Mouse (Mus musculus): ENCODE results near the gene Ceacam9. TPM values are rescaled to one million over a fixed set of nuclear protein-coding genes. Genes with fewer than 3 reads are reported as not detected.

Gene Ceacam9
- polyA plus RNA-seq, 1 experiment from 2014 or later: not detected

GRCm38 (mm10) chr7:16730791-16731190 is 9.1 kb downstream of the Ceacam9 start:
- Histone ChIP-seq H3K4me2 (replicated peaks; ENCODE audit: low read depth, low read length) (no peak overlapping the region), H3K9ac (replicated peaks; ENCODE audit: low read depth, low read length) (no peak overlapping the region), H3K4me1 (ENCODE audit: control insufficient read depth, insufficient read depth, low read length) (peaks cover 8% of the 10 kb centered on the region; the same call in 1 of the 2 replicates), H3K27me3 (ENCODE audit: control insufficient read depth, insufficient read depth, low read length) (no peaks in the 10 kb centered on the region), H3K4me3 (ENCODE audit: low read depth, low read length) (no peak overlapping the region), H3K27ac (ENCODE audit: low read length) (no peak overlapping the region), H3K36me3 (ENCODE audit: control insufficient read depth, insufficient read depth, low read length) (no peaks in the 10 kb centered on the region), H3K9me3 (ENCODE audit: control insufficient read depth, low read depth, low read length) (no peaks in the 10 kb centered on the region)
- no peak for ATAC-seq (ENCODE audit: insufficient number of reproducible peaks, insufficient read depth, low FRiP score, low read depth)
- 92% methylated on average over 5 of the region's 6 CpGs for WGBS

- 53% methylated on average over 7 of the region's 7 CpGs for WGBS
- no peak overlapping the region for H3K27ac ChIP-seq (ENCODE audit: low read length)
Observed at GRCm38 (mm10) chr7:16731893-16732422, 10.2 kb downstream of the Ceacam9 start.

GRCm38 (mm10) chr7:16737606-16738072 is 15.9 kb downstream of the Ceacam9 start:
- Histone ChIP-seq H3K9ac (replicated peaks; ENCODE audit: low read depth, low read length) (no peak overlapping the region), H3K27ac (ENCODE audit: low read length) (no peak overlapping the region), H3K9me3 (ENCODE audit: control insufficient read depth, low read depth, low read length) (no peaks in the 10 kb centered on the region), H3K4me3 (ENCODE audit: low read depth, low read length) (peak overlapping the region; percentile 77), H3K36me3 (ENCODE audit: control insufficient read depth, insufficient read depth, low read length) (no peaks in the 10 kb centered on the region), H3K4me2 (replicated peaks; ENCODE audit: low read depth, low read length) (peak overlapping the region; percentile 31), H3K4me1 (ENCODE audit: control insufficient read depth, insufficient read depth, low read length) (peaks cover 10% of the 10 kb centered on the region; the same call in 1 of the 2 replicates), H3K27me3 (ENCODE audit: control insufficient read depth, insufficient read depth, low read length) (no peaks in the 10 kb centered on the region)
- 41% methylated on average over 10 of the region's 10 CpGs for WGBS
- ATAC-seq (ENCODE audit: insufficient number of reproducible peaks, insufficient read depth, low FRiP score, low read depth): no peak

More at GRCm38 (mm10) chr7:16731893-16732422, 10.2 kb downstream of the Ceacam9 start:
- no peak overlapping the region for H3K9ac ChIP-seq (replicated peaks; ENCODE audit: low read depth, low read length)
- no peaks in the 10 kb centered on the region for H3K36me3 ChIP-seq (ENCODE audit: control insufficient read depth, insufficient read depth, low read length)
- no peak overlapping the region for H3K4me2 ChIP-seq (replicated peaks; ENCODE audit: low read depth, low read length)
- H3K4me3 ChIP-seq (ENCODE audit: low read depth, low read length): no peak overlapping the region
- peaks cover 8% of the 10 kb centered on the region; the same call in 1 of the 2 replicates for H3K4me1 ChIP-seq (ENCODE audit: control insufficient read depth, insufficient read depth, low read length)
- ATAC-seq (ENCODE audit: insufficient number of reproducible peaks, insufficient read depth, low FRiP score, low read depth): no peak
- H3K27me3 ChIP-seq (ENCODE audit: control insufficient read depth, insufficient read depth, low read length): no peaks in the 10 kb centered on the region
- H3K9me3 ChIP-seq (ENCODE audit: control insufficient read depth, low read depth, low read length): no peaks in the 10 kb centered on the region

DNA sequence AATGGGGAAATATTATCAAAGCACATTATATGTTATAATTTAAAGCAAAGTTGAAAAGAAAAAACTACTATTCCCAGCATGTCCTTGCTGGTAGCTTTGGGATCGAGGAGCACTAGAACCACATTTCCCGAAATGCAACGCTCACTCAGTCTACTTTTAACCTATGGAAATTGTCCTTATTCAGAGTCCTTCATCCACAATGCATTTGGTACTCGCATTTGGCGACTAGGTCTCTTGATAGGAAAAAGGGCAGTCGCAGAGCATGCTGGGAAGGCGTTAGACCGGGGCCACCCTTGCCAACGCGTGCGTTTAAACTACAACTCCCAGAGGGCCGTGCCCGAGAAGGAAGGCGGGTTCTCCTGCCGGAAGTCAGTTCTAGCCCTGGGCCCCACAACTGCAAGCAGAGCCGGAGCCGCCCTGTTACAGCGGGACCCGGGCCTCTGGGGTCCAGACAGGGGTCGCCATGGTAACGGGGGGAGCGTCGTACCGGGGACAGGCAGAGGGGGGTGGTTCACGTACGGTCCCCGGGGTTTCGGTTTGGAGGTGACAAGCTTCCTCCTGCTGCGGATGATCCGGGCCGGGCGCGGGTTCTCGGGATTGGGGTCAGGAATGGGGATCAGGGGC is 16.5 kb downstream of the Ceacam9 start, which contains the start of gene Ap2s1:
Gene Ap2s1, plus strand, starts transcription at position 338 of the 624 bp plus-strand sequence.
- WGBS: under 1% methylated on average over 34 of the region's 34 CpGs
- peak within 1 kb of the TSS; percentile 84 for H3K9ac ChIP-seq (replicated peaks; ENCODE audit: low read depth, low read length)
- no peaks in the 10 kb centered on the region for H3K27me3 ChIP-seq (ENCODE audit: control insufficient read depth, insufficient read depth, low read length)
- peak; percentile 97 for ATAC-seq (ENCODE audit: insufficient number of reproducible peaks, insufficient read depth, low FRiP score, low read depth)
- no peaks in the 10 kb centered on the region for H3K9me3 ChIP-seq (ENCODE audit: control insufficient read depth, low read depth, low read length)
- peaks cover 10% of the 10 kb centered on the region; the same call in 1 of the 2 replicates for H3K4me1 ChIP-seq (ENCODE audit: control insufficient read depth, insufficient read depth, low read length)
- H3K36me3 ChIP-seq (ENCODE audit: control insufficient read depth, insufficient read depth, low read length): peaks cover 3% of the 10 kb centered on the region; the same call in 1 of the 2 replicates
- H3K4me2 ChIP-seq (replicated peaks; ENCODE audit: low read depth, low read length): peak within 1 kb of the TSS; percentile 90
- H3K27ac ChIP-seq (ENCODE audit: low read length): peak within 1 kb of the TSS; percentile 67
- peak within 1 kb of the TSS; percentile 77 for H3K4me3 ChIP-seq (ENCODE audit: low read depth, low read length)

DNA sequence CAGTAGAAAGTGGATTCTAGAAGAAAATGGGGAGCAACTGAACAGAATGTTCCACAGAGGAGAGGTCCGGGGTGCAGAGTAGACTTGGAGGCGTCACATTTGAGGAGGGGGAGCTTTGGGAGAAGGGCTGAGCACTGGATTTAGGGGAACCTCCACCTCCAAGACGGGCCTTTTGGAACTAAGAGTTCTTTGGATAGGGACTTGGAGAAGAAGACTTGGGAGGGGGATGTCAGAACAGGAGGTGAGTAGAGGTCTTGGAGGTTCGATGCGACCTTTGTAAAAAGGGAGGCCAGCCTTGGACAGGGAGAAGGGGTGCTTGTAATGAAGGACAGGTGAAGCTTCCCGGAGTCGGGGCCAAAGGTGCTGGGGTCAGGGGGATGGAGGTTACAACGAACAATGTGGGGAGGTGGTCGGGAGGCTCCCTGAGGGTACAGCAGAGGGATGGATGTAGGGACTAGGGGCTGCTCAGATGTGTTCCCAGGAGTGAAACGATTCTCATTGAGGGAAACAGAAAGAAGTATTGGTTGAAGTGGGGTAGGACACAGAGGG is 17.4 kb downstream of the Ceacam9 start:
- Histone ChIP-seq H3K27me3 (ENCODE audit: control insufficient read depth, insufficient read depth, low read length) (no peaks in the 10 kb centered on the region), H3K4me3 (ENCODE audit: low read depth, low read length) (peak overlapping the region; percentile 77), H3K9me3 (ENCODE audit: control insufficient read depth, low read depth, low read length) (no peaks in the 10 kb centered on the region), H3K27ac (ENCODE audit: low read length) (peak overlapping the region; percentile 67; the same call in 1 of the 2 replicates), H3K36me3 (ENCODE audit: control insufficient read depth, insufficient read depth, low read length) (peaks cover 7% of the 10 kb centered on the region), H3K4me2 (replicated peaks; ENCODE audit: low read depth, low read length) (peak overlapping the region; percentile 90), H3K9ac (replicated peaks; ENCODE audit: low read depth, low read length) (peak overlapping the region; percentile 84), H3K4me1 (ENCODE audit: control insufficient read depth, insufficient read depth, low read length) (peaks cover 10% of the 10 kb centered on the region; the same call in 1 of the 2 replicates)
- WGBS: 57% methylated on average over 10 of the region's 10 CpGs
- ATAC-seq (ENCODE audit: insufficient number of reproducible peaks, insufficient read depth, low FRiP score, low read depth): no peak

- Histone ChIP-seq H3K4me1 (ENCODE audit: control insufficient read depth, insufficient read depth, low read length) (no peaks in the 10 kb centered on the region), H3K4me3 (ENCODE audit: low read depth, low read length) (no peak overlapping the region), H3K9ac (replicated peaks; ENCODE audit: low read depth, low read length) (no peak overlapping the region), H3K27ac (ENCODE audit: low read length) (no peak overlapping the region), H3K36me3 (ENCODE audit: control insufficient read depth, insufficient read depth, low read length) (peaks cover 34% of the 10 kb centered on the region), H3K4me2 (replicated peaks; ENCODE audit: low read depth, low read length) (no peak overlapping the region), H3K9me3 (ENCODE audit: control insufficient read depth, low read depth, low read length) (no peaks in the 10 kb centered on the region), H3K27me3 (ENCODE audit: control insufficient read depth, insufficient read depth, low read length) (no peaks in the 10 kb centered on the region)
- 80% methylated on average over 4 of the region's 4 CpGs for WGBS
- no peak for ATAC-seq (ENCODE audit: insufficient number of reproducible peaks, insufficient read depth, low FRiP score, low read depth)
Observed at GRCm38 (mm10) chr7:16745373-16745772, 23.6 kb downstream of the Ceacam9 start.

- 0 out of 2 replicates have a peak, but pooled peaks have one; percentile 47 for ATAC-seq (ENCODE audit: insufficient number of reproducible peaks, insufficient read depth, low FRiP score, low read depth)
Observed at GRCm38 (mm10) chr7:16746093-16746492, 24.4 kb downstream of the Ceacam9 start.

DNA sequence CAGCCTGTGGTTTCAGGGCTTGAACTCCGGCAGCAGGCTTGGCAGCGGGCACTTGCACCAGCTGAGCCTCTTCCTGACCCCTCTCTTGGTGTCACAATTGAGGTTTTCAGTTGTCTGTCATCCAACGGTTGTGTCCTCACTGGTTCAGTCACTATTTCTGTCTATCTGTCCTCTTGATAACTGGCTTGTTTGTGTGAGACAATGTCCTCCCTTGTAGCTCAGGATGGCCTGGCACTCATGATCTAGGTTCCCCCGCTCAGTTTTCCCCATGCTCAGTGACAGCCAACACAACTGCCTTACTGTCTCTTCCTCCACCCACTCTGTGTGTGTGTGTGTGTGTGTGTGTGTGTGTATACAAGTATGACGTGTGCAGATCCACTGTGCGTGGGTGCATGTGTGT is 25.9 kb downstream of the Ceacam9 start:
- WGBS: 92% methylated on average over 6 of the region's 6 CpGs
- H3K4me3 ChIP-seq (ENCODE audit: low read depth, low read length): no peak overlapping the region
- no peak overlapping the region for H3K9ac ChIP-seq (replicated peaks; ENCODE audit: low read depth, low read length)
- ATAC-seq (ENCODE audit: insufficient number of reproducible peaks, insufficient read depth, low FRiP score, low read depth): no peak
- no peak overlapping the region for H3K4me2 ChIP-seq (replicated peaks; ENCODE audit: low read depth, low read length)
- peaks cover 34% of the 10 kb centered on the region for H3K36me3 ChIP-seq (ENCODE audit: control insufficient read depth, insufficient read depth, low read length)
- no peaks in the 10 kb centered on the region for H3K4me1 ChIP-seq (ENCODE audit: control insufficient read depth, insufficient read depth, low read length)
- H3K27me3 ChIP-seq (ENCODE audit: control insufficient read depth, insufficient read depth, low read length): no peaks in the 10 kb centered on the region
- no peak overlapping the region for H3K27ac ChIP-seq (ENCODE audit: low read length)
- no peaks in the 10 kb centered on the region for H3K9me3 ChIP-seq (ENCODE audit: control insufficient read depth, low read depth, low read length)

More at GRCm38 (mm10) chr7:16746093-16746492, 24.4 kb downstream of the Ceacam9 start:
- H3K36me3 ChIP-seq (ENCODE audit: control insufficient read depth, insufficient read depth, low read length): peaks cover 34% of the 10 kb centered on the region
- no peak overlapping the region for H3K4me2 ChIP-seq (replicated peaks; ENCODE audit: low read depth, low read length)
- no peak overlapping the region for H3K27ac ChIP-seq (ENCODE audit: low read length)
- no peak overlapping the region for H3K4me3 ChIP-seq (ENCODE audit: low read depth, low read length)
- H3K27me3 ChIP-seq (ENCODE audit: control insufficient read depth, insufficient read depth, low read length): no peaks in the 10 kb centered on the region
- 52% methylated on average over 3 of the region's 3 CpGs for WGBS
- H3K9ac ChIP-seq (replicated peaks; ENCODE audit: low read depth, low read length): no peak overlapping the region
- no peaks in the 10 kb centered on the region for H3K9me3 ChIP-seq (ENCODE audit: control insufficient read depth, low read depth, low read length)
- no peaks in the 10 kb centered on the region for H3K4me1 ChIP-seq (ENCODE audit: control insufficient read depth, insufficient read depth, low read length)

All from stomach, embryonic 14.5 days (tissue).